ENCODE assay signal across 8 mouse cellular contexts in genomic region chr7:46846486-46847244, GRCm38 (mm10). TPM values are rescaled to one million over a fixed set of nuclear protein-coding genes. Genes with fewer than 3 reads are reported as not detected.
DNase-seq lines count a peak whose midpoint lies in the region; ATAC-seq and TF ChIP-seq lines count a peak whose summit lies in the region.

No protein-coding gene starts in this region.

- H3K4me3 ChIP-seq in embryonic facial prominence, embryonic 12.5 days = peak overlapping the region; percentile 83
- peak overlapping the region; percentile 99 for H3K4me3 ChIP-seq in heart, adult 2 months
- H3K4me3 ChIP-seq in limb, embryonic 15.5 days = peak overlapping the region; percentile 87
- H3K4me3 ChIP-seq in midbrain, embryonic 16.5 days (ENCODE audit: low read depth, low read length) = peak overlapping the region; percentile 61

- peak; percentile 12; the same call in 1 of the 2 replicates for ATAC-seq in embryonic facial prominence, embryonic 12.5 days (ENCODE audit: insufficient number of reproducible peaks, insufficient read depth, low FRiP score, low TSS enrichment)
- ATAC-seq in limb, embryonic 15.5 days (ENCODE audit: insufficient number of reproducible peaks, low FRiP score, low TSS enrichment, low read depth) = peak; percentile 21; the same call in 1 of the 2 replicates
- peak; percentile 53 for ATAC-seq in midbrain, embryonic 16.5 days

- H3K79me2 ChIP-seq in heart, adult 2 months (replicated peaks; ENCODE audit: control insufficient read depth, insufficient read depth, low read length) = no peaks in the 10 kb centered on the region

- H3K4me1 ChIP-seq in embryonic facial prominence, embryonic 12.5 days = peaks cover 12% of the 10 kb centered on the region
- H3K4me1 ChIP-seq in heart, adult 2 months (ENCODE audit: control insufficient read depth, insufficient read depth, low read length) = peaks cover 6% of the 10 kb centered on the region
- H3K4me1 ChIP-seq in limb, embryonic 15.5 days = peaks cover 25% of the 10 kb centered on the region
- peaks cover 8% of the 10 kb centered on the region for H3K4me1 ChIP-seq in midbrain, embryonic 16.5 days (ENCODE audit: control insufficient read depth, insufficient read depth, low read length)

- peak overlapping the region; percentile 86 for H3K4me2 ChIP-seq in embryonic facial prominence, embryonic 12.5 days (replicated peaks)
- peak overlapping the region; percentile 82 for H3K4me2 ChIP-seq in limb, embryonic 15.5 days
- H3K4me2 ChIP-seq in midbrain, embryonic 16.5 days (ENCODE audit: low read length) = peak overlapping the region; percentile 58

- H3K36me3 ChIP-seq in embryonic facial prominence, embryonic 12.5 days = peaks cover 35% of the 10 kb centered on the region
- H3K36me3 ChIP-seq in heart, adult 2 months (ENCODE audit: control insufficient read depth, insufficient read depth, low read length) = peaks cover 14% of the 10 kb centered on the region; the same call in 1 of the 2 replicates
- peaks cover 38% of the 10 kb centered on the region for H3K36me3 ChIP-seq in limb, embryonic 15.5 days
- H3K36me3 ChIP-seq in midbrain, embryonic 16.5 days (ENCODE audit: control insufficient read depth, insufficient read depth, low read length) = peaks cover 18% of the 10 kb centered on the region

- intact Hi-C loops in heart, adult 2 months (cut with DNase I) = loop anchor here (2.0 to 5.0 kb wide), 3 partner anchors 50 to 166 kb away; partner anchors contain the start of genes Gtf2h1, Hps5 and Tsg101

- TF ChIP-seq POLR2A in heart, adult 2 months (IDR thresholded peaks at IDR 0.05; ENCODE audit: insufficient read depth, low read depth, low read length) = peak; percentile 35; the same call in 1 of the 2 replicates

- peak overlapping the region; percentile 85 for H3K9ac ChIP-seq in embryonic facial prominence, embryonic 12.5 days
- peak overlapping the region; percentile 95 for H3K9ac ChIP-seq in heart, adult 2 months (ENCODE audit: low read depth, low read length)
- H3K9ac ChIP-seq in limb, embryonic 15.5 days = peak overlapping the region; percentile 94
- peak overlapping the region; percentile 74 for H3K9ac ChIP-seq in midbrain, embryonic 16.5 days (ENCODE audit: low read depth, low read length)

- TF ChIP-seq CTCF in heart, adult 2 months (IDR thresholded peaks at IDR 0.05) = peak; percentile 50

- 1% methylated on average over 28 of the region's 28 CpGs for WGBS in embryonic facial prominence, embryonic 12.5 days
- WGBS in heart, adult 2 months = under 1% methylated on average over 28 of the region's 28 CpGs
- WGBS in limb, embryonic 15.5 days = 1% methylated on average over 28 of the region's 28 CpGs
- WGBS in midbrain, embryonic 16.5 days = 2% methylated on average over 28 of the region's 28 CpGs

- H3K27ac ChIP-seq in embryonic facial prominence, embryonic 12.5 days = peak overlapping the region; percentile 96
- peak overlapping the region; percentile 99 for H3K27ac ChIP-seq in heart, adult 2 months
- peak overlapping the region; percentile 98 for H3K27ac ChIP-seq in limb, embryonic 15.5 days
- H3K27ac ChIP-seq in midbrain, embryonic 16.5 days (ENCODE audit: low read length) = peak overlapping the region; percentile 83

- peak; percentile 63 to 67 for DNase-seq in B cell, adult 2 months
- peak; percentile 52 for DNase-seq in adrenal gland, postnatal 25 days
- peak; percentile 68 to 79 for DNase-seq in heart, adult 2 months
- DNase-seq in kidney, adult 18-20 months = peak; percentile 70
- DNase-seq in spleen, postnatal 14 days (ENCODE audit: low spot score in 2 of 2) = peak; percentile 22 to 34

- H3K9me3 ChIP-seq in embryonic facial prominence, embryonic 12.5 days = no peaks in the 10 kb centered on the region
- H3K9me3 ChIP-seq in limb, embryonic 15.5 days = no peaks in the 10 kb centered on the region
- no peaks in the 10 kb centered on the region for H3K9me3 ChIP-seq in midbrain, embryonic 16.5 days (replicated peaks; ENCODE audit: control insufficient read depth, low read length, poor library complexity, severe bottlenecking)

- H3K27me3 ChIP-seq in embryonic facial prominence, embryonic 12.5 days = no peaks in the 10 kb centered on the region
- H3K27me3 ChIP-seq in heart, adult 2 months (ENCODE audit: control insufficient read depth, insufficient read depth, low read length) = no peaks in the 10 kb centered on the region
- no peaks in the 10 kb centered on the region for H3K27me3 ChIP-seq in limb, embryonic 15.5 days
- H3K27me3 ChIP-seq in midbrain, embryonic 16.5 days (ENCODE audit: control insufficient read depth, insufficient read depth, low read depth, low read length) = no peaks in the 10 kb centered on the region

- no peak for TF ChIP-seq EP300 in heart, adult 2 months (IDR thresholded peaks at IDR 0.05; ENCODE audit: insufficient read depth, low read depth, low read length)

RNA-seq across cellular contexts. Expression of gene Ldha, which starts 5.4 kb away (rescaled TPM):
- 283 and 320 TPM in 2 replicates for total RNA-seq in adrenal gland, postnatal 25 days (2021)
- polyA plus RNA-seq in embryonic facial prominence, embryonic 12.5 days (2016; fragmentation: Nextera tagmentation; extraction: Ambion mirVana) = 1,101 and 1,118 TPM in 2 replicates
- total RNA-seq in heart, adult 2 months (2021) = 100 to 1,000 TPM; 738 to 741 TPM
- 674 and 1,134 TPM in 2 replicates for polyA plus RNA-seq in heart, adult 2 months (2012; rRNA removed)
- polyA plus RNA-seq in limb, embryonic 15.5 days (2015; fragmentation: Nextera tagmentation; extraction: Ambion mirVana) = 1,928 and 2,051 TPM in 2 replicates
- polyA plus RNA-seq in midbrain, embryonic 16.5 days (2015; fragmentation: Nextera tagmentation; extraction: Ambion mirVana) = 596 and 701 TPM in 2 replicates

RNA-seq across cellular contexts. Expression of gene Ldhc, which starts 14.3 kb away (rescaled TPM):
- not detected in 2 replicates for total RNA-seq in adrenal gland, postnatal 25 days (2021)
- polyA plus RNA-seq in embryonic facial prominence, embryonic 12.5 days (2016; fragmentation: Nextera tagmentation; extraction: Ambion mirVana) = not detected in 2 replicates
- not detected for total RNA-seq in heart, adult 2 months (2021)
- 1.1 and 2.3 TPM in 2 replicates for polyA plus RNA-seq in heart, adult 2 months (2012; rRNA removed)
- 0.26 TPM in 1 of 2 replicates, not detected in the other for polyA plus RNA-seq in limb, embryonic 15.5 days (2015; fragmentation: Nextera tagmentation; extraction: Ambion mirVana)
- polyA plus RNA-seq in midbrain, embryonic 16.5 days (2015; fragmentation: Nextera tagmentation; extraction: Ambion mirVana) = 0.33 and 0.46 TPM in 2 replicates

RNA-seq across cellular contexts. Expression of gene Gtf2h1, which starts 50.8 kb away (rescaled TPM):
- total RNA-seq in adrenal gland, postnatal 25 days (2021) = 33.3 and 40.1 TPM in 2 replicates
- polyA plus RNA-seq in embryonic facial prominence, embryonic 12.5 days (2016; fragmentation: Nextera tagmentation; extraction: Ambion mirVana) = 50.4 and 54.0 TPM in 2 replicates
- 10 to 100 TPM; 15.7 to 17.2 TPM for total RNA-seq in heart, adult 2 months (2021)
- polyA plus RNA-seq in heart, adult 2 months (2012; rRNA removed) = 4.8 and 8.9 TPM in 2 replicates
- 49.8 and 52.4 TPM in 2 replicates for polyA plus RNA-seq in limb, embryonic 15.5 days (2015; fragmentation: Nextera tagmentation; extraction: Ambion mirVana)
- polyA plus RNA-seq in midbrain, embryonic 16.5 days (2015; fragmentation: Nextera tagmentation; extraction: Ambion mirVana) = 40.9 and 46.8 TPM in 2 replicates

RNA-seq across cellular contexts. Expression of gene Hps5, which starts 50.8 kb away (rescaled TPM):
- total RNA-seq in adrenal gland, postnatal 25 days (2021) = 27.6 and 34.3 TPM in 2 replicates
- polyA plus RNA-seq in embryonic facial prominence, embryonic 12.5 days (2016; fragmentation: Nextera tagmentation; extraction: Ambion mirVana) = 26.9 and 29.5 TPM in 2 replicates
- total RNA-seq in heart, adult 2 months (2021) = 1 to 10 TPM; 7.5 to 9.2 TPM
- 5.2 and 8.4 TPM in 2 replicates for polyA plus RNA-seq in heart, adult 2 months (2012; rRNA removed)
- polyA plus RNA-seq in limb, embryonic 15.5 days (2015; fragmentation: Nextera tagmentation; extraction: Ambion mirVana) = 20.8 and 23.2 TPM in 2 replicates
- polyA plus RNA-seq in midbrain, embryonic 16.5 days (2015; fragmentation: Nextera tagmentation; extraction: Ambion mirVana) = 11.1 and 14.0 TPM in 2 replicates

Comparison
In these comparisons a context has a peak if more than half of its experiments do, and no peak if none do; other contexts are left out.
1. Peak in every context shown above with its lines: DNase-seq, ATAC-seq, H3K4me3 ChIP-seq and H3K27ac ChIP-seq.